Mouse (Mus musculus): ENCODE measurements around the gene Bcas1. TPM values are rescaled to one million over a fixed set of nuclear protein-coding genes. Genes with fewer than 3 reads are reported as not detected.
A peak's percentile ranks its signal among the peaks of the same experiment; 100 is the strongest.

Bcas1 gene
- total and polyA plus RNA-seq, 3 experiments = 0.13 to 0.35 TPM; not detected in 1

DNA sequence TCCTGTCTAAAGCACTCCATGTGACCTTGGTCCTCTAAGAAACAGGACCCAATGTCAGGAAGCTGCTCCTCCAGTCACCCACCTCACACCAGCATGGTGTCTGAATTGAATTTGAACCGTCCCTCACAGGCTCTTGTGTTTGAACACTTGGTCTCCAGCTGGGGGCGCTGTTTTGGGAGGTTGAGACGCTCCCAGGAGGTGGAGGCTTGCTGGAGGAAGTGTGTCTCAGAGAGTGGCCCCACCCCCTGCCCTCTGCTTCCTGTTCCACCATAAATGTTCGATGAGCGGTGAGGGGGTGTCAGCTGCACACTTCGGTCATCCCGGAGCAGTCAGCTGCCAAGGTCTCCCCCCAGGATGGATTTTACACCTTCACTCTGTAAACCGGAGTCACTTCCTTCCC, 124.8 kb downstream of the Bcas1 start:
- Histone ChIP-seq H3K9me3 (replicated peaks; ENCODE audit: insufficient read depth, low read length) (no peaks in the 10 kb centered on the region), H3K9ac (ENCODE audit: control insufficient read depth, low read depth, low read length, poor library complexity, severe bottlenecking) (no peak overlapping the region), H3K36me3 (ENCODE audit: control insufficient read depth in 1 of 2, insufficient read depth in 2 of 2, low read length in 2 of 2) (no peaks in the 10 kb centered on the region), H3K27ac (ENCODE audit: control insufficient read depth, low read depth, low read length) (no peak overlapping the region), H3K4me3 (ENCODE audit: control insufficient read depth in 1 of 2, insufficient read depth in 1 of 2, low read depth in 2 of 2, low read length in 2 of 2) (no peak overlapping the region), H3K4me1 (ENCODE audit: control insufficient read depth in 1 of 2, insufficient read depth in 2 of 2, low read length in 2 of 2) (no peaks in the 10 kb centered on the region), H3K79me2 (ENCODE audit: control insufficient read depth, insufficient read depth, low read length, poor library complexity) (no peaks in the 10 kb centered on the region), H3K27me3 (ENCODE audit: control insufficient read depth in 1 of 2, insufficient read depth in 2 of 2, low read length in 2 of 2) (no peaks in the 10 kb centered on the region; a peak in 1 of 4 replicates)
- TF ChIP-seq BHLHE40 (IDR thresholded peaks at IDR 0.05; ENCODE audit: borderline replicate concordance, low read depth, low read length) = no peak
- TF ChIP-seq CTCF (IDR thresholded peaks at IDR 0.05 in 2 of 3, conservative IDR thresholded peaks at IDR 0.05 in 1 of 3; ENCODE audit: control insufficient read depth in 1 of 3, insufficient read depth in 1 of 3, low read depth in 2 of 3, low read length in 3 of 3, poor library complexity in 1 of 3, severe bottlenecking in 1 of 3) = peak in 1 of 3 experiments; percentile 2; a peak in 1 of 6 replicates
- DNase-seq (ENCODE audit: low read depth, low spot score) = no peak

Other genes with a start within 250 kb of the Bcas1 start
- gene Pfdn4, start 68.6 kb upstream of the Bcas1 start, total RNA-seq (2012; rRNA removed) = 70.9 and 75.7 TPM in 2 replicates
- gene Pfdn4, start 68.6 kb upstream of the Bcas1 start, polyA plus RNA-seq (2012; ENCODE audit: insufficient read depth in 1 of 2, insufficient read length in 2 of 2, low read depth in 1 of 2, low replicate concordance in 2 of 2, missing spikeins in 1 of 2) = 10 to 100 TPM in 1 of 2 experiments, not detected in 1; 60.5 TPM
- not detected in 2 replicates for gene Cyp24a1, start 69.3 kb upstream of the Bcas1 start, total RNA-seq (2012; rRNA removed)
- under 1 TPM in 1 of 2 experiments, not detected in 1; 0.01 TPM for gene Cyp24a1, start 69.3 kb upstream of the Bcas1 start, polyA plus RNA-seq (2012; ENCODE audit: insufficient read depth in 1 of 2, insufficient read length in 2 of 2, low read depth in 1 of 2, low replicate concordance in 2 of 2, missing spikeins in 1 of 2)
- not detected in 2 replicates for gene 4930470P17Rik, start 174.2 kb upstream of the Bcas1 start, total RNA-seq (2012; rRNA removed)
- not detected for gene 4930470P17Rik, start 174.2 kb upstream of the Bcas1 start, polyA plus RNA-seq (2012; ENCODE audit: insufficient read depth in 1 of 2, insufficient read length in 2 of 2, low read depth in 1 of 2, low replicate concordance in 2 of 2, missing spikeins in 1 of 2)

Data from MEL (cell line).